Mouse (Mus musculus): Measurements from ENCODE around the gene Fbxo46. TPM values are rescaled to one million over a fixed set of nuclear protein-coding genes. Genes with fewer than 3 reads are reported as not detected.
"Not testable (repeated sequence)": the region's sequence is repeated elsewhere in the genome, so short reads cannot be mapped to it uniquely, and the experiment has no call there.

The Fbxo46 gene
- total RNA-seq (2021): 10 to 100 TPM; 13.4 to 14.3 TPM
- long read RNA-seq, experiment 1, full-length matches to known transcripts: 13 of 14 reads
- long read RNA-seq, experiment 1, partial matches to known transcripts: 0 of 14 reads
- long read RNA-seq, experiment 1, other reads (novel, unspliced or antisense): 1 of 14 reads
- long read RNA-seq, experiment 2, full-length matches to known transcripts: 7 of 8 reads
- long read RNA-seq, experiment 2, partial matches to known transcripts: 0 of 8 reads
- long read RNA-seq, experiment 2, other reads (novel, unspliced or antisense): 1 of 8 reads

DNA sequence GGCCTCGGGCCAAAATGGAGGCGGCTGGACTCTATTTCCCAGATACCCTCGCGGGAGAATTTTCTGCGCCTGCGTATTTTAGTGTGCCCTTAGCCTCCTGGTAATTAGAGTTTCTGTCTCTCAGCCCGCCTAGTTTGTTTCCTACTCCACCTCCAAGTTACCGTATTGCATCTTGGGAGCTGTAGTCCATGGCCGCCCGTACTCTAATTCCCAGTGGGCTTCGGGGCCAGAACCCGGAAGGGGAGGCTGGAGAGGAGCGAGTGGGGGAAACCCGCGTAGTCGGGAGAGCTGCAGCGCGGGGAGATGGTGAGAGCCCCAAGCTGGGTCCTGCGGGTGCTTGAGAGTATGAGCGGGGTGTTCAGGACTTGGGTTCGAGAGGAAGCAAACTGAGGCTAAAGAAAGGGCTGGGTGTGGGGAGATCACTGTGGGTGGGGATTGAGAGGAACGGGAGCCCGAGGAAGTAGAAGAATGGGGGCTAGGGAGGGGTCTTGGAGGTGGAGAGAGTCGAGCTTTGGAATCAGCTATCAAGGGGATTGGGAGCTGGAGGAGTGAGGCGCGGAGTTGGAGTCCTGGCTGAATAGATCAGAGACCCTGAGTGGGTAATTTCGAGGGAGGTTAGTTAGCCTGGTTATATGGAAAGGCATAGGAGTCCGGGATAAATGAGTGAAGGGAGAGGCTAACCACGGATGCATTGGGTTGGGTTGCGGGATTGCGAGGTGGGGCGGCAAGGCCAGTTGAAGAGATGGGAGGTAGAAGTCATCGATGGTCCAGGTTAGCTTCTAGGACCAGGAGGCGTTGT, at the start of gene Fbxo46:
Gene Fbxo46 (plus strand): TSS at position 229 of the 799 bp plus-strand sequence.
- peak within 1 kb of the TSS; percentile 80 for H3K27ac ChIP-seq
- intact Hi-C loops (cut with DNase I): no loop called here

DNA sequence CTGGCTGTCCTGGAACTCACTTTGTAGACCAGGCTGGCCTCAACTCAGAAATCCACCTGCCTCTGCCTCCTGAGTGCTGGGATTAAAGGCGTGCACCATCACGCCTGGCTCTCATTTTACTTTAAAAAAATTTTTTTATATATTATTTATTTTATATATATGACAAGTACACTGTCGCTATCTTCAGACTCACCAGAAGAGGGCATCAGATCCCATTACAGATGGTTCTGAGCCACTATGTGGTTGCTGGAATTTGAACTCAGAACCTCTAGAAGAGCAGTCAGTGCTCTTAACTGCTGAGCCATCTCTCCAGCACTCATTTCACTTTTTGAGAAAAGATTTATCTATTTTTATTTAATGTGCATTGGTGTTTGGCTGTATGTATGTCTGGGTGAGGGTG, 48.6 kb upstream of the Fbxo46 start:
- H3K4me3 ChIP-seq; H3K27ac ChIP-seq; DNase-seq (ENCODE audit: extremely low spot score in 1 of 2, low spot score in 2 of 2); intact Hi-C loops (cut with DNase I): not testable (repeated sequence)
- TF ChIP-seq CTCF (IDR thresholded peaks at IDR 0.05): peak; percentile 36

More for the DNA sequence above, at the start of gene Fbxo46:
- H3K4me3 ChIP-seq: peak within 1 kb of the TSS; percentile 86
- no peak for TF ChIP-seq CTCF (IDR thresholded peaks at IDR 0.05)
- peak; percentile 88 to 90 for DNase-seq (ENCODE audit: extremely low spot score in 1 of 2, low spot score in 2 of 2)

DNA sequence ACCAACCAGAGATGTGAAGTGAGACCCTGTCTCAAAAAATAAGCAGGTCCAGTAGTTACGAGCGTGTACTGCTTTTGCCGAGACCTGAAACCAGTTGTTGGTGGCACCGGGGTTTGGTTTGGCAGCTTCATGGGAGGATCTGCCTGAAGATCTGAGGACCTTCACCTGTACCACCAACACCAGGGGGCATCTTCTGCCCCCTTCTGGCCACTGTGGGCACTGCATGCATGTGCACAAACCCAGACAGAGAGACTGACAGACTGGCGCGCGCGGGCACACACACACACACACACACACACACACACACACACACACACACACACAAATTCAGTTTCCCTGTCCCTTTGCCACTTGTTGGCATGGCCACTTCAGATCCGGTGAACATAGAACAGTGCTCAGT, 46.2 kb upstream of the Fbxo46 start:
- Histone ChIP-seq H3K4me3 (no peak overlapping the region), H3K27ac (no peak overlapping the region)
- DNase-seq (ENCODE audit: extremely low spot score in 1 of 2, low spot score in 2 of 2): no peak
- peak; percentile 42 for TF ChIP-seq CTCF (IDR thresholded peaks at IDR 0.05)
- intact Hi-C loops (cut with DNase I): no loop called here

DNA sequence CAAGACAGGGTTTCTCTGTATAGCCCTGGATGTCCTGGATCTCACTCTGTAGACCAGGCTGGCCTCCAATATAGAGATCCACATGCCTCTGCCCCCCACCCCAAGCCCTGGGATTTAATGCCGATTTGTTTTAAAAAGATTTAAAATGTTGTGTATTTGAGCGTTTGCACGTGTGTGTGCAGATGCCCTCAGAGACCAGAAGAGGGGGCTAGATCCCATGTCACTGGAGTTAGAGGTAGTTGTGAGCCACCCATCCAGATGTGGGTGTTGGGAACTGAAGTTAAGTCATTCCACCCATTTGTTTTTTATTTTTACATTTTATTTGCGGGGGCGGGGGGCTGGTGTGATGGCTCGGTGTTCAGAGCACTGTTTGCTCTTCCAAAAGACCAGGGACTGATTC, 45.2 kb upstream of the Fbxo46 start:
- TF ChIP-seq CTCF (IDR thresholded peaks at IDR 0.05): no peak; the same call in none of the 2 replicates
- no peak overlapping the region for H3K4me3 ChIP-seq
- intact Hi-C loops (cut with DNase I): no loop called here
- H3K27ac ChIP-seq: no peak overlapping the region
- no peak for DNase-seq (ENCODE audit: extremely low spot score in 1 of 2, low spot score in 2 of 2)

DNA sequence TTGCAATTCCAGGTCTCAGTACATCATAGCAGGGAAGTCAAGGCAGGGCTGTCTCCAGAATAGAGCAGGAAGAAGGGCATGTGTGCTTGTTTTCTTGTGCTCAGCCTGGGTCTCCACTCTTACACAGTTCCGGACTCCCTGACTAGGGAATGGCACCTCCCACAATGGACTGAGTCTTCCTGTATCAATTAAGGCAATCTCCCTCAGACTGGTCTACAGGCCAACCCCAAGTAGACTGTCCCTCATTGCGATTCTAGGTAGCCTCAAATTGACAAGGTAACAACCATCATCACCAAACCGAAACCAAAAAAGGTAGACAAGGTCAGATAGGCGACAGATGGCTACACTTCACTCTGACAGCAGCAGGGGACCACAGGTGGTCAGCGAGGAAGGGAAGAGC, 44.4 kb upstream of the Fbxo46 start:
- peak overlapping the region; percentile 86 for H3K27ac ChIP-seq
- TF ChIP-seq CTCF (IDR thresholded peaks at IDR 0.05): no peak
- no peak for DNase-seq (ENCODE audit: extremely low spot score in 1 of 2, low spot score in 2 of 2)
- H3K4me3 ChIP-seq: peak overlapping the region; percentile 84
- intact Hi-C loops (cut with DNase I): no loop called here

DNA sequence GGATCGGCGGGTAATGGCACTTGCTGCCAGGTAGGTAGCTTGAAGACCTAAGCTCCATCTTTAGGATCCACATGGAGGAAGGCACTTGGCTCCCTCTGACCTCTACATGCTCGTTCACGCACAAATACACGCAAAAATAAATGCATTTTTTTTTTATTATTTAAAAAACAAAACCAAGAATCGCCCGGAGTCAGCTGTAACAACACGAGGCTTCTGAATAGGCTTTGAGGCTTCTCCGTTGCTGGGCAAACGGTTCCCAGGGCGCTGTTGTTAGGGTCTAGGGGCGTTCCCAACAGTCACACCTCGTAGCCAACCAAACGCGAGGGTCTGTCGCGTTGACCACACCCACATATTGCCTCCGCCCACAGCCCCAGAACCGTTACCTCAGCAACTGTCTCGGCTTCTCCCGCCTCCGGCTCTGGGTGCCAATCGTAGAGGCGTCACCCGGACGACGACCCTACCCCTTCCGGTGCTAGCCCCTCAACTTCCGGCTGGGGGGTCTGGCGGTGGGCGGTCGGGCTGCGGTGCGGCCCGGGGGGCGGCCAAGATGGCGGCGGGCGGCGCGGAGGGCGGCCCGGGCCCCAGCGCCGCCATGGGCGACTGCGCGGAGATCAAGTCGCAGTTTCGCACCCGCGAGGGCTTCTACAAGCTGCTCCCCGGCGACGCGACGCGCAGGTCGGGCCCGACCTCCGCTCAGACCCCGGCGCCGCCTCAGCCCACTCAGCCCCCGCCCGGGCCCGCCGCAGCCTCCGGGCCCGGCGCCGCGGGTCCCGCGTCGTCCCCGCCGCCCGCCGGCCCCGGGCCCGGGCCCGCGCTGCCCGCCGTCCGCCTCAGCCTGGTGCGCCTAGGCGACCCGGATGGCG, 43.7 kb upstream of the Fbxo46 start, which contains the start of gene Dmwd:
Gene Dmwd (plus strand): TSS at position 505 of the 863 bp plus-strand sequence.
- TF ChIP-seq CTCF (IDR thresholded peaks at IDR 0.05): no peak
- DNase-seq (ENCODE audit: extremely low spot score in 1 of 2, low spot score in 2 of 2): peak; percentile 95 to 97
- H3K27ac ChIP-seq: peak within 1 kb of the TSS; percentile 86
- H3K4me3 ChIP-seq: peak within 1 kb of the TSS; percentile 84
- intact Hi-C loops (cut with DNase I): loop anchor here (2.0 kb wide), 1 partner anchor 17 kb away; no protein-coding TSS in a partner anchor

DNA sequence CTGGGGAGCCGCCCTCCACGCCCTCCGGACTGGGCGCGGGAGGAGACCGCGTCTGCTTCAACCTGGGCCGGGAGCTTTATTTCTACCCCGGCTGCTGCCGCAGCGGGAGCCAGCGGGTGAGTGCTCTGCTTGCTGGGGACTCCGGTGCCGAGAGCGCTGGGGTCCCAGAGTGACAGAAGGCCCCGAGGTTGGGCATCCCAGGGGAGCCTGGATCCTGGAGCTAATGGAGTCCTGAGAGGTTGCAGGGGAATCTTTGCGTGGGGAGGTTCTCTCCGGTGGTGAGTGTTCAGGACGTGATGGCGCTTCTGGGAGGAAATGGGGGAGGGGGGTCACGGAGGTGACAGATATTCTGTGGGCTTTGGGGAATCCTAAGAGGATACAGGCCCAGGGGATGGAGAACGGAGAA, 43.1 kb upstream of the Fbxo46 start:
- H3K27ac ChIP-seq: peak overlapping the region; percentile 81
- DNase-seq (ENCODE audit: extremely low spot score in 1 of 2, low spot score in 2 of 2): no peak
- H3K4me3 ChIP-seq: peak overlapping the region; percentile 84
- no peak for TF ChIP-seq CTCF (IDR thresholded peaks at IDR 0.05)
- intact Hi-C loops (cut with DNase I): loop anchor here (2.0 kb wide), 1 partner anchor 16 kb away; no protein-coding TSS in a partner anchor

DNA sequence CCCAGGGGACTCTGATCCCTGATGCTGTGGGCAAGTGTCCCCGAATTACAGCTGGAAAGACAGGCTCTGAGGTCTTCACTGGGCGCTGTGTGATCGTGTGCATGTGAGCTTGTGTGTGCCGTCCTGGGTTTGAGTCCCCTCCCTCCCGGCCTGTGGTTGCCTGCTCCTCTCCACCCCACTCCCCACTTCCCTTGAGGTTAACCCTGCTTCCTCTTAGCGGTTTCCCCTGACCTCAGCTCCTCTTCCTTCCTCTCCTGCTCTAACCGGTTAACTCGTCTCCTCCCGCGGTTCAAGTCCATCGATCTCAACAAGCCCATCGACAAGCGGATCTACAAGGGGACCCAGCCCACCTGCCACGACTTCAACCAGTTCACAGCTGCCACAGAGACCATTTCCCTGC, 41.9 kb upstream of the Fbxo46 start:
- Histone ChIP-seq H3K4me3 (no peak overlapping the region), H3K27ac (no peak overlapping the region)
- no peak for TF ChIP-seq CTCF (IDR thresholded peaks at IDR 0.05)
- DNase-seq (ENCODE audit: extremely low spot score in 1 of 2, low spot score in 2 of 2): no peak
- intact Hi-C loops (cut with DNase I): loop anchor here (2.0 kb wide), 1 partner anchor 15 kb away; no protein-coding TSS in a partner anchor

DNA sequence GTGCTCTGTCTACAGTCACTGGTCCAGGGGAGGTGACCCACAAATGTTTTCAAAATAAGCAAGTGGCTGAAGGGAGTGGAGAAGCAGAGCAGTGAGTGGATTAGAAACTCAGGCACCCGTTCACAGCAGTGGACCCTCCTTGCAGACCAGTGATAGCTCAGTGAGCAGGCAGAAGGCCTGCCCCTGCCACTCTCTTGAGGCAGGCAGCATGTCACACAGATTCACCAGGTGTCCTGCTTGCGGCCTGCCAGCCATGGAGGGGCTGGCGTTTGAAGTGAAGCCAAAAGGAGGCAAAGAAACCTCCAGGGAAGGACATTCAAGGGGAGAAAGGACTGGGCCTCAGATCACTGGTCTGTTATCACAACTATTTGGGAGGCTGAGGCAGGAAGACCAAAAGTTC, 40.9 kb upstream of the Fbxo46 start:
- intact Hi-C loops (cut with DNase I): no loop called here
- H3K4me3 ChIP-seq: no peak overlapping the region
- H3K27ac ChIP-seq: no peak overlapping the region
- no peak for DNase-seq (ENCODE audit: extremely low spot score in 1 of 2, low spot score in 2 of 2)
- TF ChIP-seq CTCF (IDR thresholded peaks at IDR 0.05): no peak

DNA sequence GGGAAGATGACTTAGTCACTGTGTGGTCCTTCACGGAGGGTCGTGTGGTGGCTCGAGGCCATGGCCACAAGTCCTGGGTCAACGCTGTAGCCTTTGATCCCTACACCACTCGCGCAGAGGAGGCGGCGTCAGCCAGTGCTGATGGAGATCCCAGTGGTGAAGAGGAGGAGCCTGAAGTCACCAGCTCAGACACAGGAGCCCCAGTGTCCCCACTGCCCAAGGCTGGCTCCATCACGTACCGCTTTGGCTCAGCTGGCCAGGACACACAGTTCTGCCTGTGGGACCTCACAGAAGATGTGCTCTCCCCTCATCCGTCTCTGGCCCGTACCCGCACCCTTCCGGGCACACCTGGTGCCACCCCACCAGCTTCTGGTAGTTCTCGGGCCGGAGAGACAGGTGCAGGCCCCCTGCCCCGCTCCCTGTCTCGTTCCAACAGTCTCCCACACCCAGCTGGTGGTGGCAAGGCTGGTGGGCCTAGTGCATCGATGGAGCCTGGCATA, 39.2 kb upstream of the Fbxo46 start:
- no peak for DNase-seq (ENCODE audit: extremely low spot score in 1 of 2, low spot score in 2 of 2)
- H3K27ac ChIP-seq: peak overlapping the region; percentile 28; the same call in 1 of the 2 replicates
- no peak for TF ChIP-seq CTCF (IDR thresholded peaks at IDR 0.05)
- no peak overlapping the region for H3K4me3 ChIP-seq
- intact Hi-C loops (cut with DNase I): no loop called here

DNA sequence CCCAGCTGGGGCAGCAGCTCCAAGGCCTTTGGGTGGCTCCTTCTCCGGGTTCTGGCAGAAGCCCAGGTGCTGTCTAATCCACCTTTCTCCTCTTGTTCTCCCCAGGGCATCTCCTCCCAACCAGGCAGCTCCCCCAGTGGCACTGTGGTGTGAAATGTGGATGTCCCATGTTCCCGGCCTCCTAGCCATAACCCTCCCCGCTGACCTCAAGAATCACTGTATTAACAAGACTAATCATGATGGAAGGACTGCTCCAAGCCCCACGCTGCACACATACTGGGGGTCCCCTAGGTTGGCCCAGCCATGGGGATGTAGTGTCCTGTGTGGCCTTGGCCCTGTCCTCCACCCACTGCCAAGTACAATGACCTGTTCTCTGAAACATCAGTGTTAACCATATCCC, 37.5 kb upstream of the Fbxo46 start:
- no peak for TF ChIP-seq CTCF (IDR thresholded peaks at IDR 0.05)
- intact Hi-C loops (cut with DNase I): no loop called here
- H3K27ac ChIP-seq: no peak overlapping the region
- DNase-seq (ENCODE audit: extremely low spot score in 1 of 2, low spot score in 2 of 2): no peak
- H3K4me3 ChIP-seq: no peak overlapping the region

All from left cerebral cortex, adult 2 months (tissue).